Mouse (Mus musculus) spleen, adult 2 months (tissue): ENCODE data around the gene Fbxo8.

Experiments used
- CTCF ChIP-seq: fragments of 200-500 bp; IDR thresholded peaks from 2 replicates; pipeline ENCODE4 v1.5.1; 2011; ENCODE audit warnings: mild to moderate bottlenecking, inconsistent platforms; ENCODE audit not compliant: insufficient read depth, insufficient read length, insufficient replicate concordance; ENCODE audit errors: extremely low read depth
- POLR2A ChIP-seq: fragments of 200-500 bp; IDR thresholded peaks from 2 replicates; pipeline ENCODE4 v1.6.1; 2011; ENCODE audit warnings: low read depth, low read length, inconsistent platforms

DNA sequence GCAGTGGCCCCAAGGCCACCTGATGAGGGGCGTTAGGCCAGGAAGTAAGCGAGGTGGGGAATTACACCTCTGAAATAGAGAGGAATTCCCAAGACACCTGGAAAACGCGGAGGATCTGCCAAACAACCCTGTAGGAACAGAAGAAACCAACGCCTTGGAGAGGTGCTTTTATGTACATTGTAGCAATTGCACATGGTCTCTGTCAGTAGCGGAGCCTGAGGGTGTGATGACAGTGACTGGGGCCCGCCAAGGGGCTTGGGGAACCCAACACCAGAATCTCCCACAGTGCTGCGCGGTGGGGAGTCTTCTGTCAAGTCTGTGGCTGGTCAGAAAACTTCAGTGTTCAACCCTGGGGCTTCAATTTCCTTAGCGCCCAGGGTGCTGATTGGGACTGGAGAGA, 72.5 kb downstream of the Fbxo8 start:
- TF ChIP-seq POLR2A (no peak), CTCF (no peak)
